Comparison of ENCODE assay signal across 10 mouse cellular contexts in the genomic region with DNA sequence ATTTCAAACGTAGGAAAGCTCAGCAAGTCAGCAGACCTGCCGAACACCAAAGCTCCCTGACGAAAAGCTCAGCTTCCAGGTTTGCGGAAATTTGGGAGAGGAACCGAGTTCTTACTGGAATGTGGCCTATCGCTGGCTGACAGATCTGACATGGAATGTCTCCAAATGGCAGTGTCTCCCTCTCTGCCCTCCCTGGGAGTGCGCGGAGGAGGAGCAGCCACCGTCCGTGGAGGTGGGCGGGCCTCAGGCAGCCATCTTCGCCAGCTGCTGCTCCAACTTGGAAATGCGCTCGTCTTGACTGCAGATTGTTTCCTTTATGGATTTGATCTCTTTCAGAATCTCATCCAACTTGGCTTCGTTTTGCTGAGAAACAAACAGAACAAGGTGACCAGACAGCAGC. TPM values are rescaled to one million over a fixed set of nuclear protein-coding genes. Genes with fewer than 3 reads are reported as not detected.
DNase-seq lines count a peak whose midpoint lies in the region; ATAC-seq and TF ChIP-seq lines count a peak whose summit lies in the region.
"Had no signal": no experiment of that assay in that cellular context is flagged by ENCODE, and none has a peak within 500 bp of the region (broad histone marks: within the 10 kb centered on the region; RNA-seq: fewer than 3 reads in every experiment).

No protein-coding gene starts in this region.

- TF ChIP-seq POLR2A in ES-Bruce4 (IDR thresholded peaks at IDR 0.05; ENCODE audit: insufficient read depth, low read length): no peak

- H3K27me3 ChIP-seq in ES-Bruce4 (ENCODE audit: control insufficient read depth, insufficient read depth, low read length, poor library complexity, severe bottlenecking): no peaks in the 10 kb centered on the region
- H3K27me3 ChIP-seq in lung, postnatal 0 days (replicated peaks; ENCODE audit: insufficient read depth, low read length): no peaks in the 10 kb centered on the region

- H3K9me3 ChIP-seq in ES-Bruce4 (replicated peaks; ENCODE audit: control insufficient read depth, insufficient read depth, low read length, poor library complexity, severe bottlenecking): no peaks in the 10 kb centered on the region
- H3K9me3 ChIP-seq in lung, postnatal 0 days (ENCODE audit: low read length): no peaks in the 10 kb centered on the region
- H3K9me3 ChIP-seq: G1E had no signal

- peak; percentile 55 for ATAC-seq in lung, postnatal 0 days

- 62% methylated on average over 15 of the region's 15 CpGs for WGBS in lung, postnatal 0 days

- H3K27ac ChIP-seq in layer of hippocampus, adult 2 months: peak overlapping the region; percentile 73
- peak overlapping the region; percentile 74 for H3K27ac ChIP-seq in ES-Bruce4 (ENCODE audit: insufficient read depth, low read length)
- no peak overlapping the region for H3K27ac ChIP-seq in lung, postnatal 0 days (ENCODE audit: low read length)
- H3K27ac ChIP-seq: kidney, postnatal 0 days had no signal

- no peak overlapping the region for H3K4me3 ChIP-seq in layer of hippocampus, adult 2 months
- 0 out of 2 replicates have a peak overlapping the region, but pooled peaks have one; percentile 9 for H3K4me3 ChIP-seq in ES-Bruce4 (ENCODE audit: low read depth, low read length)
- no peak overlapping the region for H3K4me3 ChIP-seq in lung, postnatal 0 days (ENCODE audit: low read depth, low read length)

- no peak for TF ChIP-seq EP300 in ES-Bruce4 (IDR thresholded peaks at IDR 0.05; ENCODE audit: insufficient read depth, low read depth, low read length)
- no peak for TF ChIP-seq EP300 in lung, postnatal 0 days (IDR thresholded peaks at IDR 0.05)

- H3K36me3 ChIP-seq in ES-Bruce4 (ENCODE audit: control insufficient read depth, insufficient read depth, low read length, poor library complexity, severe bottlenecking): peaks cover 12% of the 10 kb centered on the region
- H3K36me3 ChIP-seq in lung, postnatal 0 days (ENCODE audit: insufficient read depth, low read length): peaks cover 55% of the 10 kb centered on the region

- H3K9ac ChIP-seq in ES-Bruce4 (ENCODE audit: low read depth, poor library complexity, severe bottlenecking): peak overlapping the region; percentile 40
- no peak overlapping the region for H3K9ac ChIP-seq in lung, postnatal 0 days (replicated peaks; ENCODE audit: low read depth)

- no peaks in the 10 kb centered on the region for H3K4me1 ChIP-seq in ES-Bruce4 (ENCODE audit: control insufficient read depth, insufficient read depth, low read length)
- H3K4me1 ChIP-seq in lung, postnatal 0 days (ENCODE audit: insufficient read depth, low read depth, low read length): no peaks in the 10 kb centered on the region

- H3K4me2 ChIP-seq in lung, postnatal 0 days (replicated peaks; ENCODE audit: low read depth, low read length): no peak overlapping the region; the same call in 1 of the 2 replicates

- no peak for DNase-seq in layer of hippocampus, adult 2 months (ENCODE audit: low spot score in 2 of 2)
- DNase-seq in layer of hippocampus, postnatal 25 days (ENCODE audit: extremely low spot score in 1 of 2, low spot score in 1 of 2): no peak
- peak; percentile 73 for DNase-seq in R1 (ENCODE audit: low read depth, low spot score)
- DNase-seq in lung, postnatal 0 days (ENCODE audit: low spot score): peak; percentile 39
- no peak for DNase-seq in yolk sac, embryonic 10.5 days (ENCODE audit: low spot score)
- DNase-seq in cerebellum, postnatal 14 days: no peak
- DNase-seq: gastrocnemius, postnatal 25 days had no signal

- TF ChIP-seq CTCF in layer of hippocampus, adult 2 months (conservative IDR thresholded peaks at IDR 0.05): no peak
- no peak for TF ChIP-seq CTCF in ES-Bruce4 (IDR thresholded peaks at IDR 0.05; ENCODE audit: low read depth, low read length)
- TF ChIP-seq CTCF in lung, postnatal 0 days (IDR thresholded peaks at IDR 0.05): no peak

RNA-seq across cellular contexts. Expression of gene Selplg, which starts 11.7 kb away (rescaled TPM):
- total RNA-seq in layer of hippocampus, adult 2 months (2021): 10 to 100 TPM; 28.3 to 28.8 TPM
- 10 to 100 TPM; 29.3 to 33.5 TPM for total RNA-seq in layer of hippocampus, postnatal 25 days (2021)
- polyA plus RNA-seq in ES-Bruce4 (2011; ENCODE audit: insufficient read depth, insufficient read length, low read depth, missing spikeins): 0.72 and 1.9 TPM in 2 replicates
- polyA plus RNA-seq in lung, postnatal 0 days (2015; fragmentation: Nextera tagmentation; extraction: Ambion mirVana): 14.6 and 15.1 TPM in 2 replicates

RNA-seq across cellular contexts. Expression of gene Tmem119, which starts 43.8 kb away (rescaled TPM):
- total RNA-seq in layer of hippocampus, adult 2 months (2021): 10 to 100 TPM; 22.8 to 24.0 TPM
- total RNA-seq in layer of hippocampus, postnatal 25 days (2021): 10 to 100 TPM; 18.4 to 23.9 TPM
- polyA plus RNA-seq in ES-Bruce4 (2011; ENCODE audit: insufficient read depth, insufficient read length, low read depth, missing spikeins): 0.79 and 1.2 TPM in 2 replicates
- 107 and 110 TPM in 2 replicates for polyA plus RNA-seq in lung, postnatal 0 days (2015; fragmentation: Nextera tagmentation; extraction: Ambion mirVana)

Comparison
In these comparisons a context has a peak if more than half of its experiments do, and no peak if none do; other contexts are left out.
1. DNase-seq: peak in R1 (single experiment) and lung, postnatal 0 days (single experiment); none in layer of hippocampus, adult 2 months (0 of 2), layer of hippocampus, postnatal 25 days (0 of 2), yolk sac, embryonic 10.5 days (single experiment) and cerebellum, postnatal 14 days (0 of 2).